Mouse (Mus musculus) E14TG2a.4 (cell line): ENCODE results near the gene Plagl1.

Experiments used
- CTCF ChIP-seq: conservative IDR thresholded peaks from 2 replicates; pipeline ENCODE4 v1.5.1; 2014; ENCODE audit warnings: low read length
- POU5F1 ChIP-seq: IDR thresholded peaks from 2 replicates; pipeline ENCODE4 v1.6.1; 2014; ENCODE audit warnings: low read length, borderline replicate concordance

DNA sequence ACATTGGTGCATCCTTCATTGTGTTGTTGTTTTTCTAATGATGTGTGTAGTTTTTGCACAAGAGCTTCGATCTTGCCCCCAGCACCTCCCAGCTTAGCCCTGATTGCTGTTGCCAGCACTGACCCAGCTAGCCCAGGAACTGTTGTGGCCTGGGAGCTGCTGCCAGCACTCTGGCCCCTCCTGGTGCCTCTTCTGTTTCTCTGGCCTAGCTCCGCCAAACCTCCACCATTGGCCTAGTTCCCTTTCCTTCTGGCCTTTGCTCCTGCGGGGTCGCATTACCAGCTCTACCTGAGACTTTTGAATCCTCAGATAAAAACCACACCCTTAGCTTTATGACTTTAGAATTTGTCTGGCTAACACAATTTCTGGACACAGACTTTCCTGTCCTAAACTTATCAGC is 38.2 kb upstream of the Plagl1 start:
- TF ChIP-seq CTCF (no peak), POU5F1 (no peak)
